Mouse (Mus musculus): Measurements from ENCODE around the gene Ndufa3.

DNA sequence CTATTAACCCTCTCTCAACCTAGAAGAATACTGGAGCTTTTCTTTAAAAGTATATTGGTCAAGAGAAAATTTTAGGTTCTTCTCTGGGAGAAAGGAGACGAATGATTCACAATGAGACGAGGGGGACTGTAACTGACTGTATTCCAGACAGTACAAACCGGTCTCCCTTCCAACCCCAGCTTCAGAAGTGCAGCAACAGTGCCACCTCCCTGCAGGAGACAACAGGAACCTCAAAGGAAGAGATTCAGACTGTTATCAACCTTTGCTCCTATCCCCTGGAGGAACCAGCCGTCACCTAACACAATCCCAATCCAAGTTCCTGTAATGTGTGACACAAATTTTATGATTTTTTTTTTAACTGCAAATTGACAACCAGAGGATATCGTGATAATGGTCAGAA is 43.0 kb upstream of the Ndufa3 start:
- TF ChIP-seq POLR2A (IDR thresholded peaks at IDR 0.05; ENCODE audit: low read depth, low read length) (no peak), CTCF (conservative IDR thresholded peaks at IDR 0.05; ENCODE audit: insufficient read depth, insufficient read length, low read depth, low read length) (no peak; the same call in 1 of the 2 replicates)
